ENCODE assay signal across 8 mouse cellular contexts in genomic region chr17:56040857-56041163, GRCm38 (mm10). TPM values are rescaled to one million over a fixed set of nuclear protein-coding genes. Genes with fewer than 3 reads are reported as not detected.
DNase-seq lines count a peak whose midpoint lies in the region; ATAC-seq lines count a peak whose summit lies in the region.

No protein-coding gene starts in this region.

- peaks cover 19% of the 10 kb centered on the region for H3K4me1 ChIP-seq in lung, embryonic 15.5 days
- H3K4me1 ChIP-seq in embryonic facial prominence, embryonic 14.5 days (ENCODE audit: control insufficient read depth, insufficient read depth, low read length): no peaks in the 10 kb centered on the region
- H3K4me1 ChIP-seq in limb, embryonic 11.5 days (ENCODE audit: control insufficient read depth, insufficient read depth, low read length): no peaks in the 10 kb centered on the region; the same call in 1 of the 2 replicates
- peaks cover 15% of the 10 kb centered on the region for H3K4me1 ChIP-seq in neural tube, embryonic 15.5 days

- H3K4me2 ChIP-seq in lung, embryonic 15.5 days: peak overlapping the region; percentile 89
- H3K4me2 ChIP-seq in embryonic facial prominence, embryonic 14.5 days (ENCODE audit: low read depth, low read length): peak overlapping the region; percentile 72
- peak overlapping the region; percentile 87 for H3K4me2 ChIP-seq in limb, embryonic 11.5 days (ENCODE audit: low read depth, severe bottlenecking)
- H3K4me2 ChIP-seq in neural tube, embryonic 15.5 days: peak overlapping the region; percentile 91

- peak overlapping the region; percentile 93 for H3K4me3 ChIP-seq in lung, embryonic 15.5 days
- H3K4me3 ChIP-seq in embryonic facial prominence, embryonic 14.5 days (ENCODE audit: low read depth, low read length): peak overlapping the region; percentile 80
- H3K4me3 ChIP-seq in limb, embryonic 11.5 days (ENCODE audit: low read depth, low read length): peak overlapping the region; percentile 86
- H3K4me3 ChIP-seq in neural tube, embryonic 15.5 days (replicated peaks): peak overlapping the region; percentile 70

- ATAC-seq in lung, embryonic 15.5 days (ENCODE audit: borderline replicate concordance, extremely low read depth, low FRiP score, low TSS enrichment): no peak
- ATAC-seq in embryonic facial prominence, embryonic 14.5 days (ENCODE audit: low read depth): no peak
- no peak for ATAC-seq in limb, embryonic 11.5 days (ENCODE audit: insufficient number of reproducible peaks, low FRiP score, low TSS enrichment, low read depth)
- no peak for ATAC-seq in neural tube, embryonic 15.5 days (ENCODE audit: low FRiP score)
- ATAC-seq in megakaryocyte progenitor cell, adult 5-6 weeks (replicated peaks; ENCODE audit: poor library complexity): no peak

- H3K9me3 ChIP-seq in lung, embryonic 15.5 days: no peaks in the 10 kb centered on the region
- no peaks in the 10 kb centered on the region for H3K9me3 ChIP-seq in embryonic facial prominence, embryonic 14.5 days (ENCODE audit: control insufficient read depth, low read length)
- no peaks in the 10 kb centered on the region for H3K9me3 ChIP-seq in limb, embryonic 11.5 days (ENCODE audit: control insufficient read depth, low read length)
- H3K9me3 ChIP-seq in neural tube, embryonic 15.5 days (replicated peaks): no peaks in the 10 kb centered on the region

- H3K36me3 ChIP-seq in lung, embryonic 15.5 days: peaks cover 21% of the 10 kb centered on the region
- peaks cover 22% of the 10 kb centered on the region for H3K36me3 ChIP-seq in embryonic facial prominence, embryonic 14.5 days (ENCODE audit: control insufficient read depth, insufficient read depth, low read length)
- peaks cover 7% of the 10 kb centered on the region for H3K36me3 ChIP-seq in limb, embryonic 11.5 days (ENCODE audit: control insufficient read depth, insufficient read depth, low read length)
- H3K36me3 ChIP-seq in neural tube, embryonic 15.5 days: no peaks in the 10 kb centered on the region

- DNase-seq in lung, postnatal 36 days: no peak
- DNase-seq in embryonic facial prominence, embryonic 14.5 days (ENCODE audit: low spot score): no peak
- no peak for DNase-seq in limb, embryonic 11.5 days (ENCODE audit: low spot score)
- DNase-seq in adrenal gland, postnatal 4 days (ENCODE audit: low spot score in 2 of 2): no peak
- no peak for DNase-seq in cerebellum, adult 11 months

- 2% methylated on average over 12 of the region's 12 CpGs for WGBS in lung, embryonic 15.5 days
- 3% methylated on average over 12 of the region's 12 CpGs for WGBS in embryonic facial prominence, embryonic 14.5 days
- WGBS in limb, embryonic 11.5 days: 3% methylated on average over 12 of the region's 12 CpGs
- 2% methylated on average over 12 of the region's 12 CpGs for WGBS in neural tube, embryonic 15.5 days

- H3K27me3 ChIP-seq in lung, embryonic 15.5 days: no peaks in the 10 kb centered on the region
- H3K27me3 ChIP-seq in embryonic facial prominence, embryonic 14.5 days (replicated peaks; ENCODE audit: control insufficient read depth, insufficient read depth, low read length): no peaks in the 10 kb centered on the region
- H3K27me3 ChIP-seq in limb, embryonic 11.5 days (ENCODE audit: control insufficient read depth, insufficient read depth, low read length): no peaks in the 10 kb centered on the region
- no peaks in the 10 kb centered on the region for H3K27me3 ChIP-seq in neural tube, embryonic 15.5 days (replicated peaks)

- peak overlapping the region; percentile 96 for H3K9ac ChIP-seq in lung, embryonic 15.5 days
- peak overlapping the region; percentile 91 for H3K9ac ChIP-seq in embryonic facial prominence, embryonic 14.5 days (ENCODE audit: low read depth, low read length)
- peak overlapping the region; percentile 92 for H3K9ac ChIP-seq in limb, embryonic 11.5 days (ENCODE audit: low read length)
- H3K9ac ChIP-seq in neural tube, embryonic 15.5 days (replicated peaks): peak overlapping the region; percentile 63

- H3K27ac ChIP-seq in lung, embryonic 15.5 days: peak overlapping the region; percentile 91
- H3K27ac ChIP-seq in embryonic facial prominence, embryonic 14.5 days (replicated peaks; ENCODE audit: low read depth, low read length): peak overlapping the region; percentile 78
- peak overlapping the region; percentile 79 for H3K27ac ChIP-seq in limb, embryonic 11.5 days (replicated peaks; ENCODE audit: low read depth, low read length)
- H3K27ac ChIP-seq in neural tube, embryonic 15.5 days (replicated peaks): no peak overlapping the region

RNA-seq across cellular contexts. Expression of gene Chaf1a, which starts 0.6 kb away (rescaled TPM):
- 31.4 and 32.4 TPM in 2 replicates for polyA plus RNA-seq in lung, embryonic 15.5 days (2015; fragmentation: Nextera tagmentation; extraction: Ambion mirVana)
- 14.2 and 16.5 TPM in 2 replicates for polyA plus RNA-seq in embryonic facial prominence, embryonic 14.5 days (2014; fragmentation: Nextera tagmentation; extraction: Ambion mirVana)
- 32.7 and 37.4 TPM in 2 replicates for polyA plus RNA-seq in limb, embryonic 11.5 days (2014; fragmentation: Nextera tagmentation; extraction: Ambion mirVana)
- polyA plus RNA-seq in neural tube, embryonic 15.5 days (2015; fragmentation: Nextera tagmentation; extraction: Ambion mirVana): 4.0 and 10.1 TPM in 2 replicates
- 15.5 and 16.7 TPM in 2 replicates for total RNA-seq in megakaryocyte progenitor cell, adult 5-6 weeks (2015)
- 32.3 and 33.9 TPM in 2 replicates for total RNA-seq in megakaryocyte progenitor cell, adult 5-6 weeks (2017)
- total RNA-seq in adrenal gland, postnatal 4 days (2021): 10 to 100 TPM; 15.6 to 16.2 TPM

RNA-seq across cellular contexts. Expression of gene Sh3gl1, which starts 4.4 kb away (rescaled TPM):
- 169 and 174 TPM in 2 replicates for polyA plus RNA-seq in lung, embryonic 15.5 days (2015; fragmentation: Nextera tagmentation; extraction: Ambion mirVana)
- polyA plus RNA-seq in embryonic facial prominence, embryonic 14.5 days (2014; fragmentation: Nextera tagmentation; extraction: Ambion mirVana): 156 and 167 TPM in 2 replicates
- polyA plus RNA-seq in limb, embryonic 11.5 days (2014; fragmentation: Nextera tagmentation; extraction: Ambion mirVana): 151 and 154 TPM in 2 replicates
- 105 and 114 TPM in 2 replicates for polyA plus RNA-seq in neural tube, embryonic 15.5 days (2015; fragmentation: Nextera tagmentation; extraction: Ambion mirVana)
- 19.1 TPM in 2 replicates for total RNA-seq in megakaryocyte progenitor cell, adult 5-6 weeks (2015)
- 22.1 and 25.0 TPM in 2 replicates for total RNA-seq in megakaryocyte progenitor cell, adult 5-6 weeks (2017)
- 10 to 100 TPM; 66.3 to 67.4 TPM for total RNA-seq in adrenal gland, postnatal 4 days (2021)

RNA-seq across cellular contexts. Expression of gene Ubxn6, which starts 34.0 kb away (rescaled TPM):
- polyA plus RNA-seq in lung, embryonic 15.5 days (2015; fragmentation: Nextera tagmentation; extraction: Ambion mirVana): 37.5 and 41.3 TPM in 2 replicates
- 32.7 and 39.8 TPM in 2 replicates for polyA plus RNA-seq in embryonic facial prominence, embryonic 14.5 days (2014; fragmentation: Nextera tagmentation; extraction: Ambion mirVana)
- 38.5 and 39.1 TPM in 2 replicates for polyA plus RNA-seq in limb, embryonic 11.5 days (2014; fragmentation: Nextera tagmentation; extraction: Ambion mirVana)
- 65.3 and 79.4 TPM in 2 replicates for polyA plus RNA-seq in neural tube, embryonic 15.5 days (2015; fragmentation: Nextera tagmentation; extraction: Ambion mirVana)
- total RNA-seq in megakaryocyte progenitor cell, adult 5-6 weeks (2015): 13.6 and 13.7 TPM in 2 replicates
- 17.4 and 19.9 TPM in 2 replicates for total RNA-seq in megakaryocyte progenitor cell, adult 5-6 weeks (2017)
- total RNA-seq in adrenal gland, postnatal 4 days (2021): 10 to 100 TPM; 74.6 to 76.8 TPM

RNA-seq across cellular contexts. Expression of gene Mpnd, which starts 35.3 kb away (rescaled TPM):
- 103 and 116 TPM in 2 replicates for polyA plus RNA-seq in lung, embryonic 15.5 days (2015; fragmentation: Nextera tagmentation; extraction: Ambion mirVana)
- 81.8 and 107 TPM in 2 replicates for polyA plus RNA-seq in embryonic facial prominence, embryonic 14.5 days (2014; fragmentation: Nextera tagmentation; extraction: Ambion mirVana)
- polyA plus RNA-seq in limb, embryonic 11.5 days (2014; fragmentation: Nextera tagmentation; extraction: Ambion mirVana): 137 and 142 TPM in 2 replicates
- 121 and 130 TPM in 2 replicates for polyA plus RNA-seq in neural tube, embryonic 15.5 days (2015; fragmentation: Nextera tagmentation; extraction: Ambion mirVana)
- total RNA-seq in megakaryocyte progenitor cell, adult 5-6 weeks (2015): 9.2 and 17.4 TPM in 2 replicates
- 76.6 and 92.5 TPM in 2 replicates for total RNA-seq in megakaryocyte progenitor cell, adult 5-6 weeks (2017)
- 10 to 100 TPM; 91.6 to 91.9 TPM for total RNA-seq in adrenal gland, postnatal 4 days (2021)

RNA-seq across cellular contexts. Expression of gene Stap2, which starts 35.4 kb away (rescaled TPM):
- 17.4 and 18.3 TPM in 2 replicates for polyA plus RNA-seq in lung, embryonic 15.5 days (2015; fragmentation: Nextera tagmentation; extraction: Ambion mirVana)
- polyA plus RNA-seq in embryonic facial prominence, embryonic 14.5 days (2014; fragmentation: Nextera tagmentation; extraction: Ambion mirVana): 12.4 and 14.1 TPM in 2 replicates
- 6.5 and 8.7 TPM in 2 replicates for polyA plus RNA-seq in limb, embryonic 11.5 days (2014; fragmentation: Nextera tagmentation; extraction: Ambion mirVana)
- polyA plus RNA-seq in neural tube, embryonic 15.5 days (2015; fragmentation: Nextera tagmentation; extraction: Ambion mirVana): 7.3 and 11.5 TPM in 2 replicates
- total RNA-seq in megakaryocyte progenitor cell, adult 5-6 weeks (2015): 0.32 TPM in 1 of 2 replicates, not detected in the other
- total RNA-seq in megakaryocyte progenitor cell, adult 5-6 weeks (2017): not detected in 2 replicates
- 1 to 10 TPM; 9.3 to 9.4 TPM for total RNA-seq in adrenal gland, postnatal 4 days (2021)
